Mouse (Mus musculus): ENCODE results near the gene Rapgef4.

Gene Rapgef4

GRCm38 (mm10) chr2:71980771-71981342 is at the start of gene Rapgef4:
TSS of gene Rapgef4 (plus strand) at chr2:71981240.
- DNase-seq (ENCODE audit: low spot score), result peak; percentile 22

GRCm38 (mm10) chr2:71934046-71934445 is 47.0 kb upstream of the Rapgef4 start:
- DNase-seq (ENCODE audit: low spot score), result no peak

DNA sequence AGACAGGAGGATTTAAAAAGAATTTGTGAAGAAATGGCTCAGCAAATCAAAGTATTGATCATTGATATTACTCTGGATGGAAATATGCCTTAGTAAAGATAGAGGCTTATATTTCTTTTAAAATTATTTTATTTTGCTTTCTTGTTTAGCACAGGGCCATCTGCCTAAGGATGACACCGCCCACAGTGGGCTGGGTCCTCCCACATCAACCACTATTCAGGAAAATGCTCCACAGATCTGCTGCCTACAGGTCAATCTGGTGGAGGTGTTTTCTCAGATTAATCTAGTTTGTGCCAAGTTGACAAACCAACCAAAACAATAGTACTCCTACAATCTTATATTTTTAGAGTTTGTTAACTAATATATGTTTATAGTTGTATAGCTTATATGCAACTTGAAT is 44.3 kb upstream of the Rapgef4 start:
- no peak for DNase-seq (ENCODE audit: low spot score)

DNA sequence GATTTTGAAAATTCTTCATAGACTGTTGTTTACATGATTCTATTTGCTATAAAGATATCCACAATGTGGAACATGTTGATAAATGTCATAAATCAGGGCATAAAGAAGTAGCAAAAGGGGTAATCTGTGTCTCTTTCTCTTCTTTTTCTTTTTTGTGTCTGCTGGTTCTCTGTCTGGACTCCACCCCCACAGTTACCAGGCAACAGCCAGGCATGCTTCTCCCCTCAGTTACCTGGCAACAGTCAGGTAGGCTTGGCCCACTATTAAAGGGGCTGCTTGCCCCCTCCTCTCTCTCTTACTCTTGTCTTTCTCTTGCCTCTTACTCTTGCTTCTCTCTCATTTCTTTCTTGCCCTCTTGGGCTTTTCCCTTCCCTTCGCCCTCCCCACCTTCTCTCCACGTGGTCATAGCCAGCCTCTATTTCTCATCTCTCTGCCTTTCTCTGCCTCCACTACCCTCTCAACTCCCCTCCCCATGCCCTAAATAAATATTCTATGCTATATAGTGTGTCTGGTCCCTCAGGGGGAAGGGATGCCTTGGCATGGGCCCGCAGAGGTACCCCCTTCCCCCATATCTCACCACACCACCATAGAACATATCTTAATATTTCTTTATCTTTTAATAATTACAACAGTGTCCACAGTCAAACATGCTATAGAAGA is 43.3 kb upstream of the Rapgef4 start:
- DNase-seq (ENCODE audit: low spot score), result no peak

DNA sequence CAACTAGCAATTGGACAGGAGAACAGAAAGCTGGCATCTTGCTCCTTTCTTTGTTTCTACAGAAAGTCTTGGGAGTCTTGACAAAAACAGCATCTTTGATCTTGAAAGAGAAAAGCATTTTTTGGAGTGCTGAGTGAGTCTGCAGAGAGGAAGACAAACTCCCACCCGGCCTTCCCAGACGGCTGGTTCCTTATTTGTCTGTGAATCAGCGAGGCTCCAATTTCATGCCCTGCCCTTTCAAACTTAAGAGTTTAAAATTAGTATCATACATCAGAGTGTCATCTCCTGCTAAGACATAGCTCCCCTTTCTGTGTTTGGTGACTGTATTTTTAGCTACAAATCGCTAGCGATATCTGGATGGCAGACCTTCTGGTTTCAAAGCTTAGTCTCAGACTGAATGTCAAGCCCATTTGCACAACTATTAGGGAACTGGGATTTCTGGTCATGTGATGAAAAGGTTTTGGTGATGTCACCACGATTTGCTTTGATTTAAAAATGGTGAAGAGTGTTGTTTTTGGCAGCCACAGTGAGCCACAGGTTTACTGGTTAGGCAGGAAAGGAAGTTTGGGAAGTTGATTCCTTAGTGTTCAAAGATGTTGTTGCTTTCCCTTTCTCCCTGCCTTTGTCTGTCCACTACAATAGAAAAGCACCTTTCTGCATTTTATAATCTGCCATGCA is 42.2 kb upstream of the Rapgef4 start:
- DNase-seq (ENCODE audit: low spot score), result no peak

GRCm38 (mm10) chr2:71941005-71941720 is 39.9 kb upstream of the Rapgef4 start:
- no peak for DNase-seq (ENCODE audit: low spot score)

DNA sequence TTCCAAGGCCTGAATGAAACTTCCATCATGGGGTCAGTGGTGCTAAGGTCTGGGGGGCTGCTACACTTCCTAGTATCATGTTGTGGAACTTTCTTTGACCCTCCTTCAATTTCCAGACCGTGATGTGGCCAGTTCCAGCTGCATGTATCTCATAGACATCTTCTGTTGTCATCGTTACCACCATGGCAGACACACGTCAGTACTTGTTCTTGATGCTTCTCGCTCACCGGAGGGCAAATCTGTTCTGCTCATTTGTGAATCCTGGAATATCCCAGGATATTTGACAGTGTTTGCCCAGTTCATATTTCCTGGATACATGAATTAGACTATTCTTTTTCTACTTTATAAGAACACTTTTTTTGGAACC is 39.3 kb upstream of the Rapgef4 start:
- DNase-seq (ENCODE audit: low spot score), result no peak

DNA sequence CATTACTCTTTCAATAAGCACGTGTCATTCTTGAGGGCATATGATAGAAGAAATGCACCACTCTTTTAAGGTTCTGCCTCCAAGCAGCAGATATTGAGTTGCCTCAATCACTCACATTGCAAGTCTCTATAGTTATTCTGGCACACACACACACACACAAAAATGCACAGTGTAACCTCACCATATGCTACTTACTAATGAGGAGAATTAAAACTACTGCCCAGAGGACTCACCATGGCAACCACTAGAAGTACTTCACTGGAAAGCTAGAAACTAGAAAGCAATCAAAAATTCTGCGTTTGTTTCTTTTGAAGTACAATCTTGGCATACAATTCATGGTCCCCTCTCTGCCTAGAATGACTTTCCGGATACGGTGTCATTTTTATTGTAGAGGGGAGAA is 29.8 kb upstream of the Rapgef4 start:
- no peak for DNase-seq (ENCODE audit: low spot score)

- DNase-seq (ENCODE audit: low spot score), result peak; percentile 51
Observed at GRCm38 (mm10) chr2:71955637-71956036, 25.4 kb upstream of the Rapgef4 start.

- DNase-seq (ENCODE audit: low spot score), result peak; percentile 16
Observed at GRCm38 (mm10) chr2:71956463-71956862, 24.6 kb upstream of the Rapgef4 start.

DNA sequence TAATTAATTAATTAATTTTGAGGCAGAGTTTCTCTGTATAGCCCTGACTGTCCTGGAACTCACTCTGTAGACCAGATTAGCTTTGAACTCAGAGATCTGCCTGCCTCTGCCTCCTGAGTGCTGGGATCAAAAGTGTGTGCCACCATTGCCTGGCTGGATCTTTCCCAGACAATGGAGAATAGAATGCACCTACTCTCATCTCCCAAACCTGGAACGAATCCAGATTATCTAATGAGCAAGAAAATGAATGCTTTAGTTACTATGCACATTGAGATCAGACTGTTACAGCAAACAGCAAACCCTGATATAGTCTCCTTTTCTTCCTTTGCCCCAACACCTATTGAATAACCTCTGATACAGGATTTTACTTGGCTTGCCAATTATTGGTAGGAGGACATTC is 23.1 kb upstream of the Rapgef4 start:
- no peak for DNase-seq (ENCODE audit: low spot score)

GRCm38 (mm10) chr2:71958393-71958792 is 22.6 kb upstream of the Rapgef4 start:
- DNase-seq (ENCODE audit: low spot score), result peak; percentile 68

GRCm38 (mm10) chr2:71964216-71964615 is 16.8 kb upstream of the Rapgef4 start:
- DNase-seq (ENCODE audit: low spot score), result no peak

GRCm38 (mm10) chr2:71965476-71965875 is 15.6 kb upstream of the Rapgef4 start:
- DNase-seq (ENCODE audit: low spot score), result no peak

- DNase-seq (ENCODE audit: low spot score), result no peak
Observed at GRCm38 (mm10) chr2:71966737-71967136, 14.3 kb upstream of the Rapgef4 start.

DNA sequence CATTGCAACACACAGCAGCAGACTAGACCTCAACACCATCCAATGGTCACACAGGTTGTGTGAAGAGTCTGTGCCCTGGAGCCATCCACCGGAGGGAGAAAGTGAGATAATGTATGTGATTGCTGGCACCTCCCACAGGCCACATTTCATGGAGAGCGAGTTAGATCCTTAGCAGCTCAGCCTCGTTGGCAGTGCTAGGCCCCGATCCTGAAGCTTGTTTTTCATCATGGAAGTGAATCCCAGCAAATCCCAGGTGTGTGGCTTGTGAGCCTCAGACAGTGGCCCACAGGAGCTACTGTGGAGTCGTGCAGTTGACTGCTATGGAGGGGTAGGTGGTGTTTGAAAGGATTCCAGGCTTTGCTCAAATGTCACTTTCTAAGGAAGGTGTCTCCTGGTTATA is 13.2 kb upstream of the Rapgef4 start:
- no peak for DNase-seq (ENCODE audit: low spot score)

DNA sequence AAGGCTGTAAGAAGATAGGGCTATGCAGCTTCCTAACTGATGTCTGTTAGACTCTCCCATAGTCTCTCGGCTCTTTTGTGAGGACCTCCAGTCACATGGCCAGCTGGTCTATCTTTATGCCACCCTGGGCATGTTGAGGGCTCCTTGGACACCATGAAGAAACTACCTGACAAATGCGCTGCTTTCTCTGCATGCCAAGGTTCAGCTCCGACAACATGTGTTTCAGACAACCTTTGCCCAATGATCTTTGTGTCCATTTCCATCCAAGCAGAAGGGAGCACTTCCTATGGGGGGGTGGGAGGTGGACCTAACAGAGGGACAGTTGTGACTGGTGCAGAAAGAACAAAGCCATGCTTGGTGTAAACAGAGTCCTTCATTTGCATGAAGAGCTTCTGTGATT is 7.4 kb upstream of the Rapgef4 start:
- DNase-seq (ENCODE audit: low spot score), result no peak

GRCm38 (mm10) chr2:71974143-71974846 is 6.7 kb upstream of the Rapgef4 start:
- DNase-seq (ENCODE audit: low spot score), result no peak

DNA sequence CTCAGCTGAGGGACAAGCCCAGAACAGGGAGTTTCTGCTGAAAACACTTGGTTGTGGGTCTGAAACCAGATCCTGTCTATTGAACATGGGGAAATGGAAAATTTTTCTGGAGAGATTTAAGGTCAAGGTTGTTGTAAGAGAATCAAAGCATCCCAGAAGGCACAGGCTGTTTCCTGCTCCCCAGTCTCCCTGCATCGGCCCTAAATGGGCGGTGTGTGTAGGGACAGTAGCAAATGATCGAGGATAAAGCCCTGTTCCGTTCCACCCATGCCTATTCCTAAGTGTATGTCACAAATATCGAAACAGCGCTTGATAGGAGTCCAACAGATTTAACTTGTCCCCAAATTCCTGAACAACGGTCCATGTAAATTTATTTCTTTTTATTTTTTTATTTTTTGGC is 1.1 kb upstream of the Rapgef4 start:
- no peak for DNase-seq (ENCODE audit: low spot score)

DNA sequence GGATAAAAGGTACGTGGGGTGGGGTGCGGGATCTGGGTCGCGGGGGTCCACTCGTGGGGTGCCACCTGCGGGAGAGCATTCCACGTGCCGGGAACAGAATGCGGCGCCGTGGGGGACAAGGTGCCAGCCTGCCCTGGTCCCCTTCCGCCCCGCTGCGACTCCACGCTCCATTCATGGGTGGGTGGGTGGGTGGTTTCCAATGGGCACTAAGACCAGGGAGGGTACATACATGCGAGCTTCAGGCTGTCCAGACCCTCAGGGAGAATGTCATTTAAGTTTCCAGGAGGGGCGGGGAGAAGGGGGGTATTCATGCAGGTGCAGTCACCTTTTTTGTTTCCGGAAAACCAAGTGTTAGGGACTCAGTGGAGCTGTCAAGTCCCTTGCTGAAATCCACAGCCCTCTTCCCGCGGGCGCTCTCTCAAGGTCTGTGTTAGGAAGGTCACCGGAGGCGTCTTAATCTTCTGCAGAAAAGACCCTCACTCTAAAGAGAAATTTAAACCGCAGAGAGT is 357 bp downstream of the Rapgef4 start:
- no peak for DNase-seq (ENCODE audit: low spot score)

GRCm38 (mm10) chr2:71981896-71982295 is 856 bp downstream of the Rapgef4 start:
- DNase-seq (ENCODE audit: low spot score), result no peak
